Mouse (Mus musculus) lung, adult 2 months (tissue): ENCODE results near the gene Cyb5d2. TPM values are rescaled to one million over a fixed set of nuclear protein-coding genes. Genes with fewer than 3 reads are reported as not detected.

Experiments
- DNase-seq: peaks from one replicate; pipeline ENCODE4 v3.0.0; 2022
- H3K4me1 ChIP-seq: fragments of 200-500 bp; 2 replicates; pipeline ENCODE4 v1.6.1; 2011; ENCODE audit warnings: low read length; ENCODE audit not compliant: control insufficient read depth, insufficient read depth
- H3K4me3 ChIP-seq: fragments of 200-500 bp; replicated peaks from 2 replicates; pipeline ENCODE3; 2011; ENCODE audit warnings: low read depth, mild to moderate bottlenecking, control low read depth, low read length; ENCODE audit errors: extremely low read depth
- CTCF ChIP-seq: fragments of 200-500 bp; IDR thresholded peaks from 2 replicates; pipeline ENCODE4 v1.5.1; 2011; ENCODE audit warnings: mild to moderate bottlenecking, low read length, control low read depth; ENCODE audit not compliant: insufficient read depth
- POLR2A ChIP-seq: fragments of 200-500 bp; IDR thresholded peaks from 2 replicates; pipeline ENCODE4 v1.6.1; 2011; ENCODE audit warnings: low read depth, mild to moderate bottlenecking, control low read depth, low read length, borderline replicate concordance; ENCODE audit errors: extremely low read depth
- WGBS: fragments of 180-500 bp; shearing (Covaris S2); methylation state at CpG from one replicate; pipeline ENCODE4 v1.1.7; 2018; 5-methylcytosine and 5-hydroxymethylcytosine counted together
- polyA plus RNA-seq: library from polyadenylated mRNA; depleted of rRNA; stranded (reverse); fragments of >200 nt; gene quantifications from 2 replicates; pipeline ENCODE4 v1.2.3, GENCODE M21; 2012

Cyb5d2 gene
- polyA plus RNA-seq, 1 experiment, result 5.2 TPM

DNA sequence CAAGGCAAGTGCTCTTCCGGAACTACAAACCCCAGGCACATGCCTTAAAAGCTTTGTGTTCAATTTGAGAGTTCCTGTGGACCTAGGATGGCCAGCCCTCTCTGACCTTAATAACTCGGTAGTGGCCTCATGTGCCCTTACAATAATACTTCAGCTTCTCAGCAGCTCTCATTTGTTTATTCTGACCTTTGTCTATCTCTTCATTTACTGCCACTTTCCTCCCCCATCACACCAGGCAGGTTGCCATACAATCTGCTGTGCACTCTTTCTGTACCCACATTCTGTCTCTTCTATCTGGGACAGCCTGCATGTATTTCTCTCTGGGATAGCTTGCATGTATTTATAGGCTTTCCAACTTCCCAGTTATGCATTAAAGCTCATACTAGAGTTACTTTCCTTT is 10.6 kb upstream of the Cyb5d2 start:
- 47% methylated on average over 2 of the region's 2 CpGs for WGBS
- TF ChIP-seq POLR2A, result no peak
- no peak for TF ChIP-seq CTCF
- DNase-seq, result no peak

DNA sequence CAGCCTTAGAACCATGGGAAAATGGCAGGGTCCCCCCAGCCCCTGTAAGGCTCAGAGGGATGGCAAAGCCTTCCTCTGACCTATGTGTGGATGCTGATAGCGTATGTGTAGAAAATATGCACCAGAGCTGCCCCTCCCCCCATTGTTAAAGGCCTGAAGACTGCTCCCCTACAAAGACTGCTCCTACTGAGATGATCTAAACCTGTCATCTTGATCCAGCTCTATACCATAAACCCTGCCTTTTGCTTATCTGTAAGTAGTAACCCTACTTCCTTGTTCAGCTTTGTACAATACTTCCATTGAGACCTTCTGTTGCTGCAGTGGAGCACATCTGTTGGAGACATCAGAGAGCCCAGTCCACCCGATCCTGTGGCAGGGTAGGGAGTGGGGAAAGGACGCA is 9.3 kb upstream of the Cyb5d2 start:
- no peak overlapping the region for H3K4me3 ChIP-seq
- DNase-seq, result no peak
- peaks cover 30% of the 10 kb centered on the region for H3K4me1 ChIP-seq
- WGBS, result 92% methylated on average over 3 of the region's 3 CpGs
- TF ChIP-seq CTCF (no peak), POLR2A (no peak)

More for the DNA sequence above, 10.6 kb upstream of the Cyb5d2 start:
- H3K4me1 ChIP-seq, result peaks cover 30% of the 10 kb centered on the region
- H3K4me3 ChIP-seq, result no peak overlapping the region

DNA sequence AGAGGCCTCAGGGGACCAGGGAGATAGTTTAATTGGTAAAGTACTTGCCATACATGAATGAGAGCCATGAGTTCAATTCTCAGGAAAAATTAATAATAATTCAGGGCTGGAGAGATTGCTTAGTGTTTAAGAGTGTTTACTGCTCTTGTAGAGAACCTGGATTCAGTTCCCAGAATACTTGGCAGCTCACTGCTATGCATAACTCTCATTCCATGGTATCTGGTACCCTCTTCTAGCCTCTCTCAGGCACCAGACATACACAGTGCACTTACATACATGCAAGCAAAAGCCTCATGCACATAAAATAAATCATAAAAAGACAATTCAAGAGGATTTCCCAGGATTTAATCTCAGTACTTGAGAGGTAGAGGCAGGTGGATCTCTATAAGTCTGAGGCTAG is 8.6 kb upstream of the Cyb5d2 start:
- no peak for DNase-seq
- H3K4me1 ChIP-seq, result peaks cover 30% of the 10 kb centered on the region
- TF ChIP-seq POLR2A (no peak), CTCF (no peak)
- no peak overlapping the region for H3K4me3 ChIP-seq

DNA sequence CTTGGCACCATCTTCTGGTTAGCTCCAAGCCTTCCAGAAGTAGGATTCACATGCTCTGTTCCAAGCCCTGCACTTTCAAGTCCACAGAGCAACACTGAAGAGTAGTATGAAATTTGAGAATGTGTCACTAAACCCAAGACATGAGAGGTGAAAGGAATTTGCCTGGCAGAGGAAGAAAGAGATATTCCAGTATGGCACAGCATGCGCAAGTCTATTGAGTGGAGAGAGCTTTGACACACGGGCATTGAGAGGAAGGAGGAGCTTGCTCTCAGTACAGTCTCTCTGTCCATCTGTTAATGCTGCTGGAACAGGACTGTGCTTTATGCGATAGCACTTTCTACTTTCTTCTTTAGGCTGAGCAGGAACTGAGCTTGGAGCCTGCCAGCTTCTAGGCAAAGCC is 7.1 kb upstream of the Cyb5d2 start:
- no peak for DNase-seq
- H3K4me3 ChIP-seq, result no peak overlapping the region
- WGBS, result 46% methylated on average over 3 of the region's 3 CpGs
- TF ChIP-seq POLR2A (no peak), CTCF (no peak)
- peaks cover 30% of the 10 kb centered on the region for H3K4me1 ChIP-seq

DNA sequence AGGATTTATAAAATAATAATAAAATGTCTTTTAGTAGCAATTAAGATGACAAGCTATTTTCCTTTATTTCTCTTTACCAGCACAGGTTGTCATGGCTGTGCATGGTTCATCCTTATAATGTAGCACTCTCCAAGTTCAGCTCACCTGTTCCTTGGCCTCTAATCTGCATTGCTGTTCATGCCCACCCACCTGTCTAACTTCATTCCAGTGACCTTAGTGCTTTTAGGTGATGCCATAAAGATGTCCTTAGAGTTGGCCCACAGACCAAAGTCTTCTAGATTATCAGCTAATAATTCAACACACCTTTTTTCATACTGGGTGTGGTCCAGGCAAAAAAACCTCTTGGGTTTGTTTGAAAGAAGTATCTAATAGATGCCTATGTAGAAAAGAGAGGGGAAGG is 5.2 kb upstream of the Cyb5d2 start:
- Histone ChIP-seq H3K4me1 (peaks cover 25% of the 10 kb centered on the region), H3K4me3 (no peak overlapping the region)
- DNase-seq, result no peak
- no peak for TF ChIP-seq CTCF
- TF ChIP-seq POLR2A, result no peak

DNA sequence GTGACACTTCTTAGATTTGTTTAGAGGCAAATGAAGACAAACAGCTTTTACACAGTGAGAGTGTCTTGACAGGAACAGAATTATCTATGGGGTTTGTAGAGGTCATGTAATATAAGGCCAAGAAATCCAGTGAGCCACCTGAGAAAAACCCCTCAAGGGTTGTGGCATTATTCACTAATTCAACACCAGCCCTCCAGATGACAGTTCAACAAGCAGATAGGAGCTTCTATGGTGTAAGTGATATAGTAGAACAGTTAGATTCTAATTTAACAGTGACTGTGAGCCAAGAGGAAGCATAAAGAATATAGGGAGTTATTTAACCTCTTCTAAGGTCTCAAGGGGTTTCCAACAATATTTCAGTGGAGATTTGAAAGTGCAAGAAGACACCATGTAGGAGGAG is 2.2 kb upstream of the Cyb5d2 start:
- Histone ChIP-seq H3K4me1 (peaks cover 10% of the 10 kb centered on the region), H3K4me3 (no peak overlapping the region)
- TF ChIP-seq POLR2A (no peak), CTCF (no peak)
- no peak for DNase-seq

- DNase-seq, result no peak
- Histone ChIP-seq H3K4me1 (no peaks in the 10 kb centered on the region), H3K4me3 (peak overlapping the region; percentile 81)
- TF ChIP-seq POLR2A, result no peak
- TF ChIP-seq CTCF, result no peak
- WGBS, result 9% methylated on average over 10 of the region's 10 CpGs
Observed at GRCm38 (mm10) chr11:72796773-72797338, 914 bp upstream of the Cyb5d2 start.

- WGBS, result under 1% methylated on average over 42 of the region's 42 CpGs
- TF ChIP-seq CTCF (no peak), POLR2A (no peak)
- H3K4me1 ChIP-seq, result no peaks in the 10 kb centered on the region
- H3K4me3 ChIP-seq, result peak overlapping the region; percentile 81
- no peak for DNase-seq
Observed at GRCm38 (mm10) chr11:72796296-72796687, 350 bp upstream of the Cyb5d2 start.

DNA sequence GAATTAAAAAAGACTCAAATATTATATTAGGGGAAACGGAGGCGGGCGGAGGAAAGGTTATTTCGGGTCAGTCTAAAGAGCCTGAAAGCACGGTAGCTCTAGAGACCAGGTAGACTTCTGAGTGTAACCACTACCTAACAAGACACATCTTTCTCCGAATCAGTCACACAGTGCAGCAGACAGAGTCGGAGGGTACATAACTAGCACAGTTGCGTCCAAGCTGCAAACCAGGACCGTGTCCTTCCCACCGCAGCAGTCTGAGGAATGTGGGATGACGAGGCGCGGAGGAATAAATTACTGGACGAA is 840 bp downstream of the Cyb5d2 start:
- TF ChIP-seq CTCF, result no peak
- TF ChIP-seq POLR2A, result no peak
- Histone ChIP-seq H3K4me1 (no peaks in the 10 kb centered on the region), H3K4me3 (peak overlapping the region; percentile 81)
- DNase-seq, result no peak
- WGBS, result 13% methylated on average over 14 of the region's 14 CpGs

DNA sequence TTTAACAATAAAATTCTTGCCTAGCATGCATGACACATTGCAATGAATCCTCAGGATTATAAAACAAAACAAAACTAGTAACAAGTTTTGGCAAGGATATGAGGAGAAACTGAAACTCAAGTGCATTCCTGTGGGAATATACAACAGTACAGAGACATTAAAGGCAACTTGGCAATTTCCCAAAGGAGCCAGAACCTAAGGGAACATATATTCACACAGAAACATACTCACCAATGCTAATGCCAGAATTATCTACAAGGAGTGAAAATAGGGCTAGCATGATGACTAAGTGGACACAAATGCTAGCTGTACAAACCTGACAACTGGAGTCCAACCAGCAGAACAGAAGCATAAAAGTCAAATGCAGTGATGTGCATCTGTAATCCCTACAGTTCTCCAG is 3.9 kb downstream of the Cyb5d2 start:
- H3K4me1 ChIP-seq, result no peaks in the 10 kb centered on the region
- no peak for DNase-seq
- TF ChIP-seq POLR2A (no peak), CTCF (no peak)
- no peak overlapping the region for H3K4me3 ChIP-seq

GRCm38 (mm10) chr11:72782503-72782902 is 13.4 kb downstream of the Cyb5d2 start:
- 84% methylated on average over 3 of the region's 3 CpGs for WGBS
- no peak for TF ChIP-seq POLR2A
- TF ChIP-seq CTCF, result no peak
- Histone ChIP-seq H3K4me1 (no peaks in the 10 kb centered on the region), H3K4me3 (no peak overlapping the region)
- DNase-seq, result no peak

- Histone ChIP-seq H3K4me1 (no peaks in the 10 kb centered on the region), H3K4me3 (no peak overlapping the region)
- 58% methylated on average over 2 of the region's 2 CpGs for WGBS
- no peak for DNase-seq
- TF ChIP-seq POLR2A, result no peak
- TF ChIP-seq CTCF, result no peak
Observed at GRCm38 (mm10) chr11:72782103-72782502, 13.8 kb downstream of the Cyb5d2 start.
